Mouse (Mus musculus) midbrain, embryonic 15.5 days (tissue): Measurements from ENCODE around the gene Dthd1. TPM values are rescaled to one million over a fixed set of nuclear protein-coding genes. Genes with fewer than 3 reads are reported as not detected.

Experiments
- ATAC-seq: fragments of 200-750 bp; cut with Nextera tagmentation; replicated peaks from 2 replicates; pipeline ENCODE4 v1.8.0; 2017; ENCODE audit warnings: moderate TSS enrichment
- H3K27ac ChIP-seq: fragments of 300-500 bp; sonication (generic); 2 replicates; pipeline ENCODE4 v1.5.1; 2015; ENCODE audit warnings: mild to moderate bottlenecking, inconsistent platforms
- H3K27me3 ChIP-seq: fragments of 300-500 bp; sonication (generic); replicated peaks from 2 replicates; pipeline ENCODE4 v1.6.1; 2015; ENCODE audit warnings: inconsistent platforms
- H3K36me3 ChIP-seq: fragments of 300-500 bp; sonication (generic); replicated peaks from 2 replicates; pipeline ENCODE4 v1.6.1; 2015; ENCODE audit warnings: inconsistent platforms
- H3K4me1 ChIP-seq: fragments of 300-500 bp; sonication (generic); 2 replicates; pipeline ENCODE4 v1.6.1; 2015; ENCODE audit warnings: inconsistent platforms
- H3K4me2 ChIP-seq: fragments of 300-500 bp; sonication (generic); 2 replicates; pipeline ENCODE4 v1.6.1; 2015; ENCODE audit warnings: inconsistent platforms, mild to moderate bottlenecking, moderate library complexity
- H3K4me3 ChIP-seq: fragments of 300-500 bp; sonication (generic); 2 replicates; pipeline ENCODE4 v1.5.1; 2015; ENCODE audit warnings: mild to moderate bottlenecking, inconsistent platforms
- H3K9ac ChIP-seq: fragments of 300-500 bp; sonication (generic); 2 replicates; pipeline ENCODE4 v1.6.1; 2015; ENCODE audit warnings: mild to moderate bottlenecking, inconsistent platforms
- H3K9me3 ChIP-seq: fragments of 300-500 bp; sonication (generic); 2 replicates; pipeline ENCODE4 v1.6.1; 2016; ENCODE audit warnings: inconsistent platforms
- whole genome bisulfite sequencing: fragments of 180-500 bp; shearing (Covaris S2); methylation state at CpG from one replicate; pipeline ENCODE4 v1.1.7; 2015; ENCODE audit warnings: mixed read lengths; 5-methylcytosine and 5-hydroxymethylcytosine counted together
- polyA plus RNA-seq: library from polyadenylated mRNA; unstranded; fragments of >200 nt; fragmentation: Nextera tagmentation; extraction: Ambion mirVana; gene quantifications from 2 replicates; pipeline ENCODE4 v1.2.1, GENCODE M21; 2015

Gene Dthd1
- polyA plus RNA-seq = not detected in 2 replicates

GRCm38 (mm10) chr5:62813402-62814071, at the start of gene Dthd1:
Dthd1 (plus strand) TSS chr5:62813823.
- Histone ChIP-seq H3K27ac (0 out of 2 replicates have a peak within 1 kb of the TSS, but pooled peaks have one; percentile 32), H3K4me2 (no peak within 1 kb of the TSS), H3K4me3 (no peak within 1 kb of the TSS), H3K9ac (no peak within 1 kb of the TSS), H3K36me3 (no peaks in the 10 kb centered on the region), H3K27me3 (no peaks in the 10 kb centered on the region), H3K4me1 (no peaks in the 10 kb centered on the region), H3K9me3 (no peaks in the 10 kb centered on the region)
- ATAC-seq = peak; percentile 75
- WGBS = 59% methylated on average over 6 of the region's 6 CpGs

GRCm38 (mm10) chr5:62764161-62764560, 49.5 kb upstream of the Dthd1 start:
- H3K36me3 ChIP-seq = no peaks in the 10 kb centered on the region
- WGBS = 82% methylated on average over 5 of the region's 5 CpGs
- H3K4me1 ChIP-seq = peaks cover 3% of the 10 kb centered on the region; the same call in 1 of the 2 replicates
- H3K27me3 ChIP-seq = no peaks in the 10 kb centered on the region
- no peak overlapping the region for H3K9ac ChIP-seq
- no peak for ATAC-seq
- H3K27ac ChIP-seq = no peak overlapping the region
- no peak overlapping the region for H3K4me2 ChIP-seq
- no peaks in the 10 kb centered on the region for H3K9me3 ChIP-seq
- no peak overlapping the region for H3K4me3 ChIP-seq

GRCm38 (mm10) chr5:62765459-62765783, 48.2 kb upstream of the Dthd1 start:
- peak; percentile 69 for ATAC-seq
- H3K4me2 ChIP-seq = peak overlapping the region; percentile 75
- H3K4me3 ChIP-seq = peak overlapping the region; percentile 58
- H3K4me1 ChIP-seq = peaks cover 3% of the 10 kb centered on the region; the same call in 1 of the 2 replicates
- H3K9ac ChIP-seq = peak overlapping the region; percentile 62
- H3K36me3 ChIP-seq = no peaks in the 10 kb centered on the region
- H3K27ac ChIP-seq = no peak overlapping the region
- no peaks in the 10 kb centered on the region for H3K9me3 ChIP-seq
- WGBS = 19% methylated on average over 5 of the region's 5 CpGs
- H3K27me3 ChIP-seq = no peaks in the 10 kb centered on the region

DNA sequence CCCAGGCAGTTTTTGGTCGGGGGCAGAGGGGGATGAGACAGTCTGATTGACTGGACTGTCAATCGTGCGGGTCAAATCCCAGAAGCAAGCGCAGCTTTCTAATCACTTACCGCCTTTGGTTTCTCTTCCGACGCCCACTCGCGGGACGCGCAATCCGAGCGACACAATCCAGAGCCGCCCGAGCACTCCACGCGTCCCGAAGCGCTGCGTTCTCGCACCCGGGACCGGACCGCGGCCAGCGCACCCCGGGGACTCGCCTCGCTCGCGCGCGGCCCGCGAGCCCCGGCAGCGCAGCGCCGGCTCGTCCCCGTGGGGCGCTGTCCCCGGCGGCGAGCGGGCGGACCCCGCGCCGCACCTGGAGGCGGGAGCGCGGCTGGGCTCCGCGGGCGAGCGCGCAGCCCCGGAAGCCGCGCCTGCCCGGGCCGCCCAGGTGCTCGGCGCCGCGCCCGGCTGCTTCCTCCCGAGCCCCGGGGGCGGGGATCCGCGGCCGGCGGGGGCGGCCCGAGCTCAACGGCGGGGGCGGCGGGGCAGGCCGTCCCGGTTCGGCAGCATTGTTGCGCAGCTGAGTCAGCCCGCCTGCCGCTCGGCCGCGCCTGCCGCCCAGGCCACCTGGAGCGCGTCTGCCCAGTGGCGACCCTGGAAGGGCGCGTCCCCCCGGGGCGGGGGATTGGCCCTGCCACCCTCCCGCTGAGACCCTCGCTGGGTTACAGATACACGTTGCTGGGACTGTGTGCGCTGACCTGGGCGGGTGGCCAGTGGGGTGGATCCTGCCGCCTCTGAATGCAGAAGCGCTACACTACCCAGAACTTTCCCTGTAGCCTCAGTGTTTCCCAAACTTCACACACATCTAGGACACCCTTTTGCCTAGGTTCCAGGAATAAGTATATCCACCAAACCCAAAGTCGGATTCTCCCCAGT, 47.6 kb upstream of the Dthd1 start, which contains the start of gene Arap2:
Gene Arap2 (minus strand): TSS at position 376 of the 918 bp plus-strand sequence.
- peak within 1 kb of the TSS; percentile 58 for H3K4me3 ChIP-seq
- under 1% methylated on average over 99 of the region's 106 CpGs for WGBS
- peak within 1 kb of the TSS; percentile 62 for H3K9ac ChIP-seq
- peaks cover 3% of the 10 kb centered on the region; the same call in 1 of the 2 replicates for H3K4me1 ChIP-seq
- H3K4me2 ChIP-seq = peak within 1 kb of the TSS; percentile 75
- peak; percentile 92 for ATAC-seq
- no peaks in the 10 kb centered on the region for H3K9me3 ChIP-seq
- H3K36me3 ChIP-seq = no peaks in the 10 kb centered on the region
- H3K27ac ChIP-seq = no peak within 1 kb of the TSS
- H3K27me3 ChIP-seq = no peaks in the 10 kb centered on the region

GRCm38 (mm10) chr5:62771775-62772599, 41.6 kb upstream of the Dthd1 start:
- Histone ChIP-seq H3K27ac (no peak overlapping the region), H3K4me1 (no peaks in the 10 kb centered on the region), H3K36me3 (no peaks in the 10 kb centered on the region), H3K9me3 (no peaks in the 10 kb centered on the region), H3K27me3 (no peaks in the 10 kb centered on the region), H3K4me2 (no peak overlapping the region), H3K4me3 (no peak overlapping the region), H3K9ac (no peak overlapping the region)
- WGBS = 85% methylated on average over 11 of the region's 11 CpGs
- no peak for ATAC-seq

- no peak for ATAC-seq
- Histone ChIP-seq H3K27ac (no peak overlapping the region), H3K36me3 (no peaks in the 10 kb centered on the region), H3K4me3 (no peak overlapping the region), H3K4me2 (no peak overlapping the region), H3K9ac (no peak overlapping the region), H3K27me3 (no peaks in the 10 kb centered on the region), H3K4me1 (no peaks in the 10 kb centered on the region), H3K9me3 (no peaks in the 10 kb centered on the region)
- WGBS = 89% methylated on average over 8 of the region's 8 CpGs
Observed at GRCm38 (mm10) chr5:62777804-62778203, 35.8 kb upstream of the Dthd1 start.

GRCm38 (mm10) chr5:62778682-62779081, 34.9 kb upstream of the Dthd1 start:
- no peak overlapping the region for H3K27ac ChIP-seq
- H3K9ac ChIP-seq = no peak overlapping the region
- no peak overlapping the region for H3K4me3 ChIP-seq
- no peaks in the 10 kb centered on the region for H3K9me3 ChIP-seq
- WGBS = 49% methylated on average over 5 of the region's 5 CpGs
- peak; percentile 71 for ATAC-seq
- no peak overlapping the region for H3K4me2 ChIP-seq
- H3K36me3 ChIP-seq = no peaks in the 10 kb centered on the region
- H3K4me1 ChIP-seq = no peaks in the 10 kb centered on the region
- H3K27me3 ChIP-seq = no peaks in the 10 kb centered on the region

DNA sequence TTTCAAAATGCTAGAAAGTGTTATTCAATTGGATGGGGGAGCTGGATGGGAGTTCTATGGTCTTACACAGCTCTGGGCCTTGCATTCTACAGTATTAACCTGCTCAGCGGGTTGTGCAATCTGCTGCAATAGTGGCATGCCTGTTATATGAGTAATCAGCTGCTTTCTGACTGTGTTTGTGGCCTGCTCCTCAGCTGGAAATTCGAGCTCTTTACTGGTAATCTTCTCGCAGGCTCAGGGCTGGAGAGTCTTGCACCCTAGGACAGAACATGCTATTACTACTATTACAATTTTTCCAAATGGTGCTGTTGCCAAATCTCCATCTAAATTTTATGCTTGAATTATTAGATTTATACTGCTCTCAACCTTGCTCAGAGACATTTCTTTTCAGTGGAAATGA, 26.8 kb upstream of the Dthd1 start:
- 93% methylated on average over 3 of the region's 3 CpGs for WGBS
- Histone ChIP-seq H3K4me3 (no peak overlapping the region), H3K27me3 (no peaks in the 10 kb centered on the region), H3K9me3 (no peaks in the 10 kb centered on the region), H3K27ac (no peak overlapping the region), H3K4me1 (no peaks in the 10 kb centered on the region), H3K36me3 (no peaks in the 10 kb centered on the region), H3K4me2 (no peak overlapping the region), H3K9ac (no peak overlapping the region)
- no peak for ATAC-seq

GRCm38 (mm10) chr5:62790921-62791564, 22.6 kb upstream of the Dthd1 start:
- Histone ChIP-seq H3K9ac (no peak overlapping the region), H3K36me3 (no peaks in the 10 kb centered on the region), H3K4me1 (no peaks in the 10 kb centered on the region), H3K27ac (no peak overlapping the region), H3K4me3 (no peak overlapping the region), H3K4me2 (no peak overlapping the region), H3K9me3 (no peaks in the 10 kb centered on the region), H3K27me3 (no peaks in the 10 kb centered on the region)
- ATAC-seq = no peak
- 93% methylated on average over 5 of the region's 5 CpGs for WGBS

- Histone ChIP-seq H3K36me3 (no peaks in the 10 kb centered on the region), H3K9ac (no peak overlapping the region), H3K27me3 (no peaks in the 10 kb centered on the region), H3K4me2 (no peak overlapping the region), H3K4me3 (no peak overlapping the region), H3K27ac (no peak overlapping the region), H3K9me3 (no peaks in the 10 kb centered on the region), H3K4me1 (no peaks in the 10 kb centered on the region)
- WGBS = 94% methylated on average over 1 of the region's 1 CpGs
- no peak for ATAC-seq
Observed at GRCm38 (mm10) chr5:62792776-62793175, 20.8 kb upstream of the Dthd1 start.

DNA sequence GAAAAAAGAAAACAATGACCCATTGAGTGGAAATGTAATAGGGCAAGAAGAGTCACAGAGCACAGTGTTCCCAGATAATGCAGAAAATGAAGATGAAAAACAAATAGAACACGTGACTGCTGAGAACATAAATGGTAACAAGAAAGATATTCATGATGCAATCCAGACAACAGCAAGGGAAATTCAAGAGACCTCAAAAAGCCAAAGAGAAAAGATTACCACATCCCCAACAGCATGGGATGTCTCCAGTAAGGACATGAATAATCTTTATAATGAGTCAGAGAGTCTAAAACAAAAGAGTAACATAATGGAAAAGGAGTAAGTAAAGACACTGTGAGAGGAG, 420 bp downstream of the Dthd1 start:
- Histone ChIP-seq H3K4me1 (no peaks in the 10 kb centered on the region), H3K9me3 (no peaks in the 10 kb centered on the region), H3K36me3 (no peaks in the 10 kb centered on the region), H3K4me3 (no peak overlapping the region), H3K4me2 (no peak overlapping the region), H3K27me3 (no peaks in the 10 kb centered on the region), H3K9ac (no peak overlapping the region), H3K27ac (0 out of 2 replicates have a peak overlapping the region, but pooled peaks have one; percentile 32)
- WGBS = 43% methylated on average over 1 of the region's 1 CpGs
- ATAC-seq = no peak; the same call in 1 of the 2 replicates
